Mouse (Mus musculus): ENCODE data around the gene Pif1.
A peak's percentile ranks its signal among the peaks of the same experiment; 100 is the strongest.

Gene Pif1

GRCm38 (mm10) chr9:65561016-65561415, 25.9 kb upstream of the Pif1 start:
- peak; percentile 41 to 71 for DNase-seq (ENCODE audit: low spot score in 2 of 2)

DNA sequence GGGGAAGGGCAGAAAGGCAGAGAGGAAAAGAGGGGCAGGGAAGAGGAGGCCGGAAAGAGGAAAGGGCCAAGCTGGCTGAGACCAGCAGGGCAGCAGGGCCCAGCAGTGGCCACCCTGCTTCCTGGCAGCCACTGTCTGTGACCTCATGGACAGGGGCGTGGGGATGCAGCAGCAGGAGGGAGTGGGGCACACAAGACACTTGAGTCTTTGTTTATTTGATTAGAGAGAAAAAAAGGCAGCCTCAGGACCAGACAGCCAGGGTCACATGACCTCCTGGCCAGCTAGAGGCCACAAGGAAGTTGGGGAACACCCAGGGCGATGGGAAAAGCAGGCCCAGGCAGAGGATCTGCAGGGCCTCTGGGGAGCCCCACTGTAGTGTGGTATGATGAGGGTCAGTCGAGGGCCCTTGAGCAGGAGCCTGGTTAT, 24.9 kb upstream of the Pif1 start:
- no peak for DNase-seq (ENCODE audit: low spot score in 2 of 2)

- no peak for DNase-seq (ENCODE audit: low spot score in 2 of 2)
These were observed 23.9 kb upstream of the Pif1 start for GRCm38 (mm10) chr9:65563073-65563472.

DNA sequence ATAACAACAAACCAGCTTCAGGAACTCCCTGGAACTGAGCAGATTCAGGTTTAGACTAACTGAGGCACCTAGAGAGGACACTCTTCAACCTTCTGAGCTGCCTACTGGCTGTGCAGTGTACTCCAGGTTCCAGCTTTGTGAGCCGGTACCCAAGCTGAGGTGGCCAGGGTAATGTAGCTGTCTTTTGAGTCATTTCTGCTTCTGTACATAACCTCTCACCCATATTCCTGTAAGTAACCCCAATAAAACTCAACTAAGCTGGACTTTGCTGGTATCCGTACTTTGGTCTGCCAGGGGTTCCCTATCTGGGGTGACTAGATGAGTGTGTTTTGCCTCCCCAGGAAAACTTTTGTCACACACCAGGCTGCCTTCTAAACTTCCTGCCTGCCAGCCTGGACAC, 22.3 kb upstream of the Pif1 start:
- DNase-seq (ENCODE audit: low spot score in 2 of 2): no peak

- peak in 1 of 2 experiments; percentile 56 for DNase-seq (ENCODE audit: low spot score in 2 of 2)
These were observed 18.2 kb upstream of the Pif1 start for GRCm38 (mm10) chr9:65568787-65569186.

DNA sequence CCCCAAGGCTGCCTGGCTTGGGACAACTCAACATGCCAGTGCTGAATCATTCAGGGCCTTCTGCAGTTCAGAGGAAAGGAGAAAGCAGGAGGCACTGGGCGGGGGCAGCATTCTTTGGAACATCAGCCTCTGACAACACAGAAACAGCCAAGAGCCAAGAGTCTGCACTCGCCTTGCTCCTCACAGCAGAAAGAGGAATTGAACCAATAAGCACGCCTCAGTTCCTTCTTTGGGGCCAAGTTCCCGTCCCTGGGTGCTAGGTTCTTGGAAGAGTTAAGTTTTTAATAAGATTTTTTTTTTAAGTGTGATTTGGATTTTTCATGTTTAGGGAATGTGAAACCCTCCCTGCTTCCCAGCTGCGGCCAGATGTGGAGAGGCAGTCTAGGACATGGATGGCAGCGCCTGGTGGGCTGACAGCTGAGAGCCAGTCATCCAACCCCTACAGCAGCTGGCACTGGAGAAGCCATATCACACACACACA, 17.4 kb upstream of the Pif1 start:
- peak in 1 of 2 experiments; percentile 66 for DNase-seq (ENCODE audit: low spot score in 2 of 2)

- no peak for DNase-seq (ENCODE audit: low spot score in 2 of 2)
These were observed 14.1 kb upstream of the Pif1 start for GRCm38 (mm10) chr9:65572837-65573236.

- DNase-seq (ENCODE audit: low spot score in 2 of 2): peak in 1 of 2 experiments; percentile 42
These were observed 12.2 kb upstream of the Pif1 start for GRCm38 (mm10) chr9:65574513-65575392.

- peak; percentile 70 to 88 for DNase-seq (ENCODE audit: low spot score in 2 of 2)
These were observed 11.4 kb upstream of the Pif1 start for GRCm38 (mm10) chr9:65575393-65576196.

- peak in 1 of 2 experiments; percentile 24 for DNase-seq (ENCODE audit: low spot score in 2 of 2)
These were observed 10.0 kb upstream of the Pif1 start for GRCm38 (mm10) chr9:65576861-65577510.

GRCm38 (mm10) chr9:65577511-65578196, 9.3 kb upstream of the Pif1 start:
- DNase-seq (ENCODE audit: low spot score in 2 of 2): no peak

DNA sequence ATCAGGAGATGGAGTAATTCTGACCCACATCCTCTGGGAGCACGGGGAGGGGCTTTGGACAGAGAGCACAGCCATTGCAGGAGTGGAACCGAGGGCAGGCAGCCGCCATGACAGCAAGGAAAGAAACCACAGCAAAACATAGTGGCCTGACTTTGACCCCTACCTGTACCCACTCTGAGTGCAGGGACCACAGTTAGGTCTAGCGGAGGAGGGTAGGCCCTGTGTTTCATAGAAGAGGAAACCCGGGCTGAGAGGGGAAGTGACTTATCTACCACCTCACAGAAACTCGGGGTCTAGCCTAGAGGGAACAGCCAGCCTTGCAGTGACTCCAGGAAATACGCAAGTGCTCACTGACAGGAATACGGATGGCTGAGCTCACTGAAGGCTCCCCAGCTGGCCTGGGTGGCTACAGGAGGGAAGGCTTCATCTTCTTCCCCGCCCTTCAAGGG, 8.1 kb upstream of the Pif1 start:
- DNase-seq (ENCODE audit: low spot score in 2 of 2): peak; percentile 51 to 78

- peak; percentile 94 to 97 for DNase-seq (ENCODE audit: low spot score in 2 of 2)
These were observed 7.1 kb upstream of the Pif1 start, which contains the start of gene Plekho2 for GRCm38 (mm10) chr9:65579781-65580371. TSS of gene Plekho2 (minus strand) at chr9:65580040.

DNA sequence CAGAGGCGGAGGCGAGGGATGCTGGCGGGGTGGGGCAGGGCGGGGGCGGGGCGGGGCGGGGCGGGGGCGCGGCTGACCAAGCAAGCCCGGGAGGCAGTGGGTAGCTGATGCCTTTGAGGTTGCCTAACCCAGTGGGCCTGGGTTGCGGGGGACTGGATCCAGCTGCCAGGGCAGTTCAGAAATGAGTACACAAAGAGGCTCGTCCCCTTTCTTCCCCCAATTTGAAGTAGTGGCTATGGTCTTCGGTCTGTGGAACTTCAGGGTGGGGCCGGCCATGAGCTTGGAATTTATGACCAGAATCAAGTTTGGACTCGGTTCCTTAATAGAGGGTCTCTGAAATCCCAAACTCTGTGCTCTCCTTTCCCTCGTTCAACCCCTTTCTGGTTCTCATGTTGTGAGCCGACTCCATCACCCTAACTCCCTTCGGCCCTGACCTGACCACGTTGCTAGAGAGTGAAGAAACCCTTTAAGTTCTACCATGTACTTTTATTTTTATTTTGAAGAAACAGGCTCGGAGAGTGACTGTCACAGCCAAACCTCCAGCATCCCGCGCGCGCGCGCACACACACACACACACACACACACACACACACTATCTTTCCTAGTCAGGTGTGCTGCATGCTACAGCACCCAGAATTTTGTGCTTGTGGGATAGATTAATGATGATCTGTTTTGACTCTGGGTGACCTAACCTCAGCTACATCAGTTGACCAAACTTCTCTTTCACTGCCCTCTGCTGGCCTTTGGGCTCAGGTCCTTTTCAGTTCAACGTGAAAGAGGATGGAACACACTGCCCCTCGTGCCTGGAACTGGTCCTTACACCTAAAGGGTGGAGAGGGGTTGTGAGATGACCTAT, 6.3 kb upstream of the Pif1 start:
- DNase-seq (ENCODE audit: low spot score in 2 of 2): peak; percentile 92 to 93

DNA sequence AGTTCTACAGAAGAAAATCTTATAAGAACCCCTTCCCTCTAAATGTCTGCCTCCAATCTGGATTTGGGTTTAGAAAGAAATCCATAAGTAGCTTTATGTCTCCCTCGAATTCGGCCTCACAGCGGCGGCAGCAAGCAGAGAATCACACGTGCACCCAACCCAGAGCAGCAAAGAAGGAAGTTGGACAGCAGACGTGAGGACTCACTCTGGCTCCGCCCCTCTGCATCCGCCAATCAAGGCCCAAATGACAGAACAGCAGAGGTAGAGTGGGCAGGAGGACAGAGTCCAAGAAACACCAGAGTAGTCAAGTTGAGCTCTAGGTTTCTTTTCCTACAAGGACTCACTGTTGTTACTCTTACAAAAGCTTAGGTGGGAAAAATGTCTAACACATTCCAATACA, 3.9 kb upstream of the Pif1 start:
- DNase-seq (ENCODE audit: low spot score in 2 of 2): peak; percentile 64 to 77

- DNase-seq (ENCODE audit: low spot score in 2 of 2): no peak
These were observed 261 bp downstream of the Pif1 start for GRCm38 (mm10) chr9:65587270-65587572.

GRCm38 (mm10) chr9:65587573-65588358, 806 bp downstream of the Pif1 start:
- DNase-seq (ENCODE audit: low spot score in 2 of 2): peak; percentile 56 to 81

DNA sequence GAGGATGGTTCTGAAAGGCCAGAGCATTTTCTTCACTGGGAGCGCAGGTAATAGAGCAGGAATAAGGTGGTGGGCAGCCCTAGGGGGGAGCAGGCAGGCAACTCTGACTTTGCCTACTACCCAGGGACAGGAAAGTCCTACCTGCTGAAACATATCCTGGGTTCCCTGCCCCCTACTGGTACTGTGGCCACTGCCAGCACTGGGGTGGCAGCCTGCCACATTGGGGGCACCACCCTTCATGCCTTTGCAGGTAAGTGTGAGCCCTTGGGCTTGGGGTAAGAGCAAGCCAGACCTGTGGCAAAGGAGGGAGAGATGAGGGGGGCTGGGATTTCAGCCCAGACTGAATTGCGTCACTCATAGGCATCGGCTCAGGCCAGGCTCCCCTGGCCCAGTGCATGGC, 2.1 kb downstream of the Pif1 start:
- DNase-seq (ENCODE audit: low spot score in 2 of 2): no peak

DNA sequence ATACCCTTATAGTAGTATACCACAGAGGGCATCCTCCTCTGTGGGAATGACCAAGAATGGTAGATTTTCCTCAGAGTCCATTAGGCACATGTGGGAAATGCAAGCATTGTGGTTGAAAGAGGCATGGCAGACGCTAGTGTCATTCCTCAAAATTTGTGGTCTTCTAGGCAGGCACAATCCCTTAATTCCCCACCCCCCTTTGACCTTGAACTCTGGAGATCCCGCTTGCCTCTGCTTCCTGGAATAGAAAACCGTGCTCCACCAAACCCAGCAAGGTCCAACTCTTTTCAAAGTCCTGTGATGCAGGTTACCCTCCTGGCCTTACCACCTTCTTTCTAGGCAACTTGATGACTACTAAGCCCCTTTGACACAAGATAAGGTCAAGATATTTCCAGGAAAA, 5.8 kb downstream of the Pif1 start:
- DNase-seq (ENCODE audit: low spot score in 2 of 2): no peak
